Mouse (Mus musculus) CH12.LX (cell line): ENCODE results near the gene Shmt2.

ENCODE experiments used
- CTCF ChIP-seq, 2 experiments: IDR thresholded peaks in 1 of 2; conservative IDR thresholded peaks in 1 of 2; 2 replicates each; pipeline ENCODE4 v1.5.1; 2011 to 2012; ENCODE audit warnings: low read depth in 2 of 2, low read length in 2 of 2, improper control_type of control experiment in 1 of 2, inconsistent platforms in 1 of 2, mild to moderate bottlenecking in 1 of 2, moderate library complexity in 1 of 2
- E2F4 ChIP-seq: IDR thresholded peaks from 2 replicates; pipeline ENCODE4 v1.6.1; 2011; ENCODE audit warnings: low read depth, low read length, improper control_type of control experiment; ENCODE audit not compliant: insufficient replicate concordance
- IRF4 ChIP-seq: IDR thresholded peaks from 2 replicates; pipeline ENCODE4 v1.6.1; 2014; ENCODE audit warnings: low read depth, mild to moderate bottlenecking, inconsistent platforms, low read length, improper control_type of control experiment
- KAT2A ChIP-seq: IDR thresholded peaks from 2 replicates; pipeline ENCODE4 v1.6.1; 2012; ENCODE audit warnings: low read length, improper control_type of control experiment, inconsistent platforms; ENCODE audit not compliant: insufficient replicate concordance
- MAZ ChIP-seq: IDR thresholded peaks from 2 replicates; pipeline ENCODE4 v1.6.1; 2012; ENCODE audit warnings: low read depth, mild to moderate bottlenecking, inconsistent platforms, low read length, improper control_type of control experiment, moderate library complexity
- POLR2A ChIP-seq: IDR thresholded peaks from 2 replicates; pipeline ENCODE4 v1.6.1; 2011; ENCODE audit warnings: low read depth, mild to moderate bottlenecking, improper control_type of control experiment, low read length
- POLR2AphosphoS2 ChIP-seq: IDR thresholded peaks from 2 replicates; pipeline ENCODE4 v1.6.1; 2011; ENCODE audit warnings: low read depth, low read length, improper control_type of control experiment
- TCF12 ChIP-seq: IDR thresholded peaks from 2 replicates; pipeline ENCODE4 v1.6.1; 2014; ENCODE audit warnings: low read depth, mild to moderate bottlenecking, inconsistent platforms, low read length, improper control_type of control experiment
- ZKSCAN1 ChIP-seq: IDR thresholded peaks from 2 replicates; pipeline ENCODE4 v1.6.1; 2012; ENCODE audit warnings: low read depth, inconsistent platforms, low read length, improper control_type of control experiment, borderline replicate concordance

GRCm38 (mm10) chr10:127541510-127541909 is 19.3 kb upstream of the Shmt2 start:
- TF ChIP-seq POLR2A (no peak), TCF12 (no peak), MAZ (no peak), CTCF (conservative IDR thresholded peaks at IDR 0.05 in 1 of 2, IDR thresholded peaks at IDR 0.05 in 1 of 2; ENCODE audit: low read depth in 2 of 2, low read length in 2 of 2) (no peak), ZKSCAN1 (no peak), POLR2AphosphoS2 (no peak), KAT2A (no peak), IRF4 (no peak), E2F4 (no peak)
